Mouse (Mus musculus): ENCODE results near the gene Nfxl1.

DNA sequence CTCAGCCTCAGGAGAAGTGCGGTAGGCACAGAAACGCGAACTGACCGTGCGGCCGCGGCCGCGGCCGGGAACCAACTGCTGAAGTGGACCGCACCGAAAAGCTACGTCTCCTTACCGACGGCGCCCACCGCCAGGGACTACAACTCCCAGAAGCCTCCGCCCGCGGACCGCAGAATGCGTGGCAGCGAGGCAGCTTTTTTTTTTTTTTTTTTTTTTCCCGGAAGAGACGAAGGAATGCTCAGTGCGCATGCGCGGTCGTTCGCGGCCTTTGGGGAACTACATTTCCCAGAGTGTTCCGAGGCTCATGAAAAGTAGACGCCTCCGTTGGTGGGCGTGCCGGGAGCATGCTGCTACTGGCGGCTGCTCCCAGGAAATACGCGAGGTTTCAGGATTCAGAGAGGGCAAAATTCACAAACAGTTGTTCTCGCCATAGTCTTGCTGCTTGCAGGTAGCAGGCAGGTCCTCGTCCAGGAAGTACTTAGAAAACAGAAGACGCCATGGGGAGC, at the start of gene Nfxl1:
- peak; percentile 74 for TF ChIP-seq POLR2A (IDR thresholded peaks at IDR 0.05; ENCODE audit: insufficient read depth, low read depth, low read length)
- no peak for TF ChIP-seq EP300 (IDR thresholded peaks at IDR 0.05; ENCODE audit: insufficient read depth, low read depth, low read length)
- no peak for TF ChIP-seq CTCF (IDR thresholded peaks at IDR 0.05)

All from heart, adult 2 months (tissue).